Mouse (Mus musculus): ENCODE measurements around the gene Nanos3.

GRCm38 (mm10) chr8:84210167-84210791 is 25.3 kb upstream of the Nanos3 start:
- peak; percentile 72 for TF ChIP-seq CTCF (conservative IDR thresholded peaks at IDR 0.05; ENCODE audit: low read length)
- no peak for TF ChIP-seq NANOG (IDR thresholded peaks at IDR 0.05; ENCODE audit: borderline replicate concordance, low read length)

Measured in E14TG2a.4 (cell line).